ENCODE assay signal across 21 mouse cellular contexts in the genomic region with DNA sequence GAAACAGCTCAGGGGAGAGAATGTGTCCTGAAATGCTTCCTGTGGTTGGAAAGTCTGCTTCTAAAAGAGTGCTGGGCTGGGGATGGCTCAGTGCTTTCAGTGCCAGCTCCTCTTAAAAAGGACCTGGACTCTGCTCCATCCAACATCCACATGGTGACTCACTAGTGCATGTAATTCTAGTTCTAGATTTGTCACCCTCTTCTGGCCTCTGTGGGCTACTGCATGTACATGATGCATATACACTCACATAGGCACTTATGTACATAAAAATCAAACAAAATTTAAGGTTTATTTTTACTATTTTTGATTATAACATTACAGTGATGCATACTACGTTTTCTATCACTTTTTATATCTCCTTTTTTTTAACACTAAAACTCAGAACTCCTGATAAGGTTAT.
A peak's percentile ranks its signal among the peaks of the same experiment; 100 is the strongest.
DNase-seq lines count a peak whose midpoint lies in the region; ATAC-seq and TF ChIP-seq lines count a peak whose summit lies in the region.
"Had no signal": no experiment of that assay in that cellular context is flagged by ENCODE, and none has a peak within 500 bp of the region (broad histone marks: within the 10 kb centered on the region; RNA-seq: fewer than 3 reads in every experiment).

No protein-coding gene starts in this region.

- no peaks in the 10 kb centered on the region for H3K9me3 ChIP-seq in intestine, postnatal 0 days (ENCODE audit: control insufficient read depth)
- H3K9me3 ChIP-seq in intestine, embryonic 16.5 days (ENCODE audit: control insufficient read depth, low read length) = no peaks in the 10 kb centered on the region; the same call in 1 of the 2 replicates
- H3K9me3 ChIP-seq: forebrain, embryonic 13.5 days; heart, embryonic 10.5 days; hindbrain, embryonic 12.5 days had no signal

- H3K36me3 ChIP-seq in intestine, postnatal 0 days (ENCODE audit: control insufficient read depth, insufficient read depth) = no peaks in the 10 kb centered on the region
- H3K36me3 ChIP-seq in intestine, embryonic 16.5 days (ENCODE audit: control insufficient read depth, insufficient read depth, low read length) = no peaks in the 10 kb centered on the region
- H3K36me3 ChIP-seq: embryonic facial prominence, embryonic 13.5 days; heart, embryonic 10.5 days; hindbrain, embryonic 12.5 days had no signal

- DNase-seq in 3T3-L1 (ENCODE audit: low read depth, low spot score) = peak; percentile 5
- peak; percentile 33 for DNase-seq in ES-CJ7 (ENCODE audit: low read depth, low spot score)
- peak; percentile 63 for DNase-seq in ZHBTc4 (ENCODE audit: low read depth, low spot score)
- DNase-seq in embryo, embryonic 9.5 days (ENCODE audit: extremely low spot score) = no peak
- no peak for DNase-seq in retina, postnatal 1 day
- DNase-seq: adrenal gland, postnatal 10 days; cerebellum, adult 11 months; cerebellum, adult 8-10 months; cerebellum, postnatal 25 days; gastrocnemius, adult 2 months; gastrocnemius, postnatal 25 days; heart, postnatal 10 days; heart, postnatal 4 days had no signal

- no peak overlapping the region for H3K27ac ChIP-seq in intestine, postnatal 0 days (ENCODE audit: low read depth, low read length)
- no peak overlapping the region for H3K27ac ChIP-seq in intestine, embryonic 16.5 days (ENCODE audit: low read length)
- H3K27ac ChIP-seq: embryonic facial prominence, embryonic 13.5 days; forebrain, embryonic 13.5 days; gastrocnemius, adult 2 months; heart, embryonic 10.5 days; hindbrain, embryonic 12.5 days had no signal

- 83% methylated on average over 1 of the region's 1 CpGs for WGBS in intestine, postnatal 0 days
- 80% methylated on average over 1 of the region's 1 CpGs for WGBS in intestine, embryonic 16.5 days

- H3K4me1 ChIP-seq in intestine, postnatal 0 days (replicated peaks; ENCODE audit: control insufficient read depth, insufficient read depth, low read length) = no peaks in the 10 kb centered on the region
- H3K4me1 ChIP-seq in intestine, embryonic 16.5 days (ENCODE audit: control insufficient read depth, insufficient read depth, low read length) = no peaks in the 10 kb centered on the region
- H3K4me1 ChIP-seq: embryonic facial prominence, embryonic 13.5 days; hindbrain, embryonic 12.5 days had no signal

- no peak overlapping the region for H3K9ac ChIP-seq in intestine, postnatal 0 days (ENCODE audit: low read depth, low read length)
- H3K9ac ChIP-seq in intestine, embryonic 16.5 days (ENCODE audit: low read depth, low read length) = no peak overlapping the region
- H3K9ac ChIP-seq: embryonic facial prominence, embryonic 13.5 days; forebrain, embryonic 13.5 days; hindbrain, embryonic 12.5 days had no signal

- no peaks in the 10 kb centered on the region for H3K27me3 ChIP-seq in intestine, postnatal 0 days (replicated peaks; ENCODE audit: control insufficient read depth, insufficient read depth, low read length)
- no peaks in the 10 kb centered on the region for H3K27me3 ChIP-seq in intestine, embryonic 16.5 days (replicated peaks; ENCODE audit: control insufficient read depth, insufficient read depth, low read length)
- H3K27me3 ChIP-seq: embryonic facial prominence, embryonic 13.5 days; forebrain, embryonic 13.5 days; hindbrain, embryonic 12.5 days had no signal

- TF ChIP-seq CTCF in intestine, postnatal 0 days (IDR thresholded peaks at IDR 0.05; ENCODE audit: low read depth) = peak; percentile 17; the same call in 1 of the 2 replicates

- H3K4me3 ChIP-seq in intestine, postnatal 0 days (ENCODE audit: low read depth, low read length) = no peak overlapping the region
- H3K4me3 ChIP-seq in intestine, embryonic 16.5 days (ENCODE audit: low read length) = no peak overlapping the region
- H3K4me3 ChIP-seq: embryonic facial prominence, embryonic 13.5 days; forebrain, embryonic 13.5 days; gastrocnemius, adult 2 months; heart, embryonic 10.5 days; hindbrain, embryonic 12.5 days had no signal

- ATAC-seq in intestine, postnatal 0 days = no peak
- no peak for ATAC-seq in intestine, embryonic 16.5 days
- ATAC-seq: forebrain, embryonic 13.5 days; hindbrain, embryonic 16.5 days; inflammation-experienced regulatory T-cells, adult 6 months had no signal

- H3K4me2 ChIP-seq in intestine, postnatal 0 days (replicated peaks; ENCODE audit: low read depth) = no peak overlapping the region
- no peak overlapping the region for H3K4me2 ChIP-seq in intestine, embryonic 16.5 days (ENCODE audit: low read depth, low read length)
- H3K4me2 ChIP-seq: embryonic facial prominence, embryonic 13.5 days; forebrain, embryonic 13.5 days; hindbrain, embryonic 12.5 days had no signal

Comparison
In these comparisons a context has a peak if more than half of its experiments do, and no peak if none do; other contexts are left out.
1. DNase-seq: peak in 3T3-L1 (single experiment), ES-CJ7 (single experiment) and ZHBTc4 (single experiment); none in embryo, embryonic 9.5 days (single experiment) and retina, postnatal 1 day (single experiment).